Comparison of ENCODE assay signal across 8 mouse cellular contexts in genomic region chr1:105891032-105891725, GRCm38 (mm10).
DNase-seq lines count a peak whose midpoint lies in the region; ATAC-seq and TF ChIP-seq lines count a peak whose summit lies in the region.

No protein-coding gene starts in this region.

- H3K27ac ChIP-seq in embryonic facial prominence, embryonic 10.5 days (replicated peaks), result no peak overlapping the region
- no peak overlapping the region for H3K27ac ChIP-seq in heart, embryonic 16.5 days (ENCODE audit: low read length)
- H3K27ac ChIP-seq in lung, embryonic 14.5 days (ENCODE audit: low read depth), result no peak overlapping the region

- H3K4me3 ChIP-seq in embryonic facial prominence, embryonic 10.5 days, result no peak overlapping the region
- no peak overlapping the region for H3K4me3 ChIP-seq in heart, embryonic 16.5 days (ENCODE audit: low read length)
- no peak overlapping the region for H3K4me3 ChIP-seq in lung, embryonic 14.5 days (ENCODE audit: low read depth, low read length)

- peak; percentile 80 for TF ChIP-seq CTCF in lung, embryonic 14.5 days (IDR thresholded peaks at IDR 0.05; ENCODE audit: low read depth)

- no peaks in the 10 kb centered on the region for H3K27me3 ChIP-seq in embryonic facial prominence, embryonic 10.5 days (replicated peaks; ENCODE audit: low read depth, poor library complexity, severe bottlenecking)
- H3K27me3 ChIP-seq in heart, embryonic 16.5 days (ENCODE audit: control insufficient read depth, insufficient read depth, low read length), result no peaks in the 10 kb centered on the region
- H3K27me3 ChIP-seq in lung, embryonic 14.5 days (ENCODE audit: insufficient read depth, low read length), result no peaks in the 10 kb centered on the region

- no peaks in the 10 kb centered on the region for H3K9me3 ChIP-seq in embryonic facial prominence, embryonic 10.5 days
- no peaks in the 10 kb centered on the region for H3K9me3 ChIP-seq in heart, embryonic 16.5 days (replicated peaks; ENCODE audit: control insufficient read depth, low read length)
- no peaks in the 10 kb centered on the region for H3K9me3 ChIP-seq in lung, embryonic 14.5 days (ENCODE audit: low read depth, low read length)

- ATAC-seq in heart, embryonic 16.5 days (replicated peaks; ENCODE audit: extremely low read depth, insufficient read depth, low FRiP score), result no peak
- peak; percentile 53; the same call in 1 of the 2 replicates for ATAC-seq in lung, embryonic 14.5 days (ENCODE audit: insufficient read depth)

- WGBS in embryonic facial prominence, embryonic 10.5 days, result 35% methylated on average over 15 of the region's 15 CpGs
- WGBS in heart, embryonic 16.5 days, result 22% methylated on average over 15 of the region's 15 CpGs
- 28% methylated on average over 15 of the region's 15 CpGs for WGBS in lung, embryonic 14.5 days

- no peaks in the 10 kb centered on the region for H3K4me1 ChIP-seq in embryonic facial prominence, embryonic 10.5 days
- H3K4me1 ChIP-seq in heart, embryonic 16.5 days (ENCODE audit: control insufficient read depth, insufficient read depth, low read length), result no peaks in the 10 kb centered on the region
- no peaks in the 10 kb centered on the region for H3K4me1 ChIP-seq in lung, embryonic 14.5 days (ENCODE audit: insufficient read depth)

- peak; percentile 92 for DNase-seq in CD4-positive, CD25-positive, alpha-beta regulatory T cell, adult 2 months (ENCODE audit: low read depth, low spot score)
- peak; percentile 96 for DNase-seq in adrenal gland, postnatal 10 days
- peak; percentile 86 for DNase-seq in embryonic facial prominence, embryonic 10.5 days (ENCODE audit: low spot score)
- DNase-seq in layer of hippocampus, adult 11-12 months (ENCODE audit: low spot score), result peak; percentile 89
- DNase-seq in lung, embryonic 14.5 days, result peak; percentile 92
- peak; percentile 72 for DNase-seq in ovary, postnatal 10 days (ENCODE audit: low spot score)
- peak; percentile 71 to 94 for DNase-seq in thymus, postnatal 10 days (ENCODE audit: low spot score in 2 of 2)

- peak overlapping the region; percentile 15; the same call in 1 of the 2 replicates for H3K4me2 ChIP-seq in heart, embryonic 16.5 days (ENCODE audit: low read depth, low read length)
- H3K4me2 ChIP-seq in lung, embryonic 14.5 days, result no peak overlapping the region

- H3K36me3 ChIP-seq in embryonic facial prominence, embryonic 10.5 days (replicated peaks), result no peaks in the 10 kb centered on the region
- no peaks in the 10 kb centered on the region for H3K36me3 ChIP-seq in heart, embryonic 16.5 days (ENCODE audit: control insufficient read depth, insufficient read depth)
- H3K36me3 ChIP-seq in lung, embryonic 14.5 days (ENCODE audit: insufficient read depth), result no peaks in the 10 kb centered on the region

- no peak overlapping the region for H3K9ac ChIP-seq in heart, embryonic 16.5 days (ENCODE audit: low read length)
- H3K9ac ChIP-seq in lung, embryonic 14.5 days, result no peak overlapping the region
